Mouse (Mus musculus) MEL (cell line): Measurements from ENCODE around the gene Sart1. TPM values are rescaled to one million over a fixed set of nuclear protein-coding genes. Genes with fewer than 3 reads are reported as not detected.

Experiments
- DNase-seq: peaks from one replicate; pipeline ENCODE4 v3.0.0; 2011; ENCODE audit warnings: low read depth, low spot score
- H3K27ac ChIP-seq: 2 replicates; pipeline ENCODE4 v1.5.1; 2012; ENCODE audit warnings: low read depth, mild to moderate bottlenecking, control low read depth, low read length, moderate library complexity; ENCODE audit not compliant: control insufficient read depth
- H3K27me3 ChIP-seq, 2 experiments: fragments of 150-350 bp in 1 of 2; sonication (generic) in 1 of 2; 2 replicates each; pipeline ENCODE4 v1.6.1; 2012; ENCODE audit warnings: low read length in 2 of 2, mild to moderate bottlenecking in 2 of 2, improper control_type of control experiment in 1 of 2, moderate library complexity in 1 of 2; ENCODE audit not compliant: insufficient read depth in 2 of 2, control insufficient read depth in 1 of 2
- H3K36me3 ChIP-seq, 2 experiments: 2 replicates each; pipeline ENCODE4 v1.6.1; 2012 to 2014; ENCODE audit warnings: low read length in 2 of 2, improper control_type of control experiment in 1 of 2, inconsistent platforms in 1 of 2, mild to moderate bottlenecking in 1 of 2; ENCODE audit not compliant: insufficient read depth in 2 of 2, control insufficient read depth in 1 of 2
- H3K4me1 ChIP-seq, 2 experiments: fragments of 150-350 bp in 1 of 2; sonication (generic) in 1 of 2; 2 replicates each; pipeline ENCODE4 v1.6.1; 2012; ENCODE audit warnings: low read length in 2 of 2, improper control_type of control experiment in 1 of 2, mild to moderate bottlenecking in 1 of 2; ENCODE audit not compliant: insufficient read depth in 2 of 2, control insufficient read depth in 1 of 2
- H3K4me3 ChIP-seq, 2 experiments: fragments of 150-350 bp in 1 of 2; sonication (generic) in 1 of 2; 2 replicates each; pipeline ENCODE4 v1.5.1; 2012; ENCODE audit warnings: low read depth in 2 of 2, low read length in 2 of 2, mild to moderate bottlenecking in 2 of 2, moderate library complexity in 2 of 2, control low read depth in 1 of 2, improper control_type of control experiment in 1 of 2; ENCODE audit not compliant: control insufficient read depth in 1 of 2, insufficient read depth in 1 of 2
- H3K79me2 ChIP-seq: 2 replicates; pipeline ENCODE4 v1.6.1; 2012; ENCODE audit warnings: mild to moderate bottlenecking, low read length, moderate library complexity; ENCODE audit not compliant: control insufficient read depth, poor library complexity, insufficient read depth
- H3K9ac ChIP-seq: 2 replicates; pipeline ENCODE4 v1.6.1; 2012; ENCODE audit warnings: low read depth, mild to moderate bottlenecking, control low read depth, low read length, moderate library complexity; ENCODE audit not compliant: control insufficient read depth, poor library complexity, severe bottlenecking
- H3K9me3 ChIP-seq: fragments of 150-350 bp; sonication (generic); replicated peaks from 2 replicates; pipeline ENCODE4 v1.6.1; 2012; ENCODE audit warnings: mild to moderate bottlenecking, low read length, improper control_type of control experiment, moderate library complexity; ENCODE audit not compliant: insufficient read depth
- CHD1 ChIP-seq: IDR thresholded peaks from 2 replicates; pipeline ENCODE4 v1.6.1; 2012; ENCODE audit warnings: low read depth, mild to moderate bottlenecking, inconsistent platforms, low read length, improper control_type of control experiment
- CTCF ChIP-seq, 3 experiments: IDR thresholded peaks in 2 of 3; conservative IDR thresholded peaks in 1 of 3; 2 replicates each; pipeline ENCODE4 v1.5.1; 2011 to 2012; ENCODE audit warnings: low read length in 3 of 3, low read depth in 2 of 3, mild to moderate bottlenecking in 2 of 3, improper control_type of control experiment in 1 of 3, inconsistent platforms in 1 of 3, mixed read lengths in 1 of 3, moderate library complexity in 1 of 3; ENCODE audit not compliant: control insufficient read depth in 1 of 3, insufficient read depth in 1 of 3, poor library complexity in 1 of 3, severe bottlenecking in 1 of 3
- ETS1 ChIP-seq: IDR thresholded peaks from 2 replicates; pipeline ENCODE4 v1.6.1; 2012; ENCODE audit warnings: low read depth, mild to moderate bottlenecking, inconsistent platforms, low read length, improper control_type of control experiment, moderate library complexity
- GABPA ChIP-seq: IDR thresholded peaks from 2 replicates; pipeline ENCODE4 v1.6.1; 2012; ENCODE audit warnings: low read depth, mild to moderate bottlenecking, inconsistent platforms, low read length, improper control_type of control experiment, moderate library complexity
- GATA1 ChIP-seq: IDR thresholded peaks from 2 replicates; pipeline ENCODE4 v1.6.1; 2011; ENCODE audit warnings: low read depth, low read length, improper control_type of control experiment
- HCFC1 ChIP-seq: IDR thresholded peaks from 2 replicates; pipeline ENCODE4 v1.6.1; 2012; ENCODE audit warnings: low read depth, mild to moderate bottlenecking, inconsistent platforms, low read length, improper control_type of control experiment, moderate library complexity
- KAT2A ChIP-seq: conservative IDR thresholded peaks from 2 replicates; pipeline ENCODE4 v1.6.1; 2012; ENCODE audit warnings: low read depth, low read length, improper control_type of control experiment, inconsistent platforms
- MAX ChIP-seq: IDR thresholded peaks from 2 replicates; pipeline ENCODE4 v1.6.1; 2011; ENCODE audit warnings: low read length, improper control_type of control experiment
- MAZ ChIP-seq: IDR thresholded peaks from 2 replicates; pipeline ENCODE4 v1.6.1; 2012; ENCODE audit warnings: low read depth, mild to moderate bottlenecking, inconsistent platforms, low read length, improper control_type of control experiment
- MXI1 ChIP-seq: IDR thresholded peaks from 2 replicates; pipeline ENCODE4 v1.6.1; 2011; ENCODE audit warnings: mild to moderate bottlenecking, low read depth, low read length, improper control_type of control experiment
- MYC ChIP-seq: IDR thresholded peaks from 2 replicates; pipeline ENCODE4 v1.6.1; 2011; ENCODE audit warnings: low read depth, mild to moderate bottlenecking, low read length, improper control_type of control experiment, moderate library complexity
- NELFE ChIP-seq: IDR thresholded peaks from 2 replicates; pipeline ENCODE4 v1.6.1; 2011; ENCODE audit warnings: low read depth, low read length, improper control_type of control experiment
- NRF1 ChIP-seq: IDR thresholded peaks from 2 replicates; pipeline ENCODE4 v1.6.1; 2014; ENCODE audit warnings: low read depth, mild to moderate bottlenecking, inconsistent platforms, low read length, improper control_type of control experiment, moderate library complexity; ENCODE audit not compliant: poor library complexity, insufficient read depth, severe bottlenecking
- POLR2A ChIP-seq, 2 experiments: IDR thresholded peaks; 2 replicates each; pipeline ENCODE4 v1.6.1; 2011 to 2012; ENCODE audit warnings: low read length in 2 of 2, mild to moderate bottlenecking in 2 of 2, control low read depth in 1 of 2, improper control_type of control experiment in 1 of 2, low read depth in 1 of 2, moderate library complexity in 1 of 2; ENCODE audit not compliant: control insufficient read depth in 1 of 2, insufficient read depth in 1 of 2, poor library complexity in 1 of 2
- SMC3 ChIP-seq: IDR thresholded peaks from 2 replicates; pipeline ENCODE4 v1.6.1; 2011; ENCODE audit warnings: low read depth, low read length, improper control_type of control experiment
- USF1 ChIP-seq: IDR thresholded peaks from 2 replicates; pipeline ENCODE4 v1.6.1; 2014; ENCODE audit warnings: low read depth, mild to moderate bottlenecking, inconsistent platforms, low read length, improper control_type of control experiment, moderate library complexity
- ZKSCAN1 ChIP-seq: IDR thresholded peaks from 2 replicates; pipeline ENCODE4 v1.6.1; 2012; ENCODE audit warnings: low read depth, mild to moderate bottlenecking, inconsistent platforms, low read length, improper control_type of control experiment, moderate library complexity
- polyA plus RNA-seq, 2 experiments: library from polyadenylated mRNA; stranded (reverse) in 1 of 2; unstranded in 1 of 2; fragments of >175 nt in 1 of 2; fragments of >200 nt in 1 of 2; gene quantifications; 2 replicates each; pipeline versions ENCODE4 v1.2.1 to v1.2.4; 2012; ENCODE audit warnings: low replicate concordance in 2 of 2, low read depth in 1 of 2; ENCODE audit not compliant: insufficient read length in 2 of 2, insufficient read depth in 1 of 2, missing spikeins in 1 of 2
- total RNA-seq: library from RNA; depleted of rRNA; stranded (reverse); fragments of 300-350 nt; gene quantifications from 2 replicates; pipeline ENCODE4 v1.2.3, GENCODE M21; 2012

The Sart1 gene
- total and polyA plus RNA-seq, 3 experiments, result 117 to 141 TPM; not detected in 1

- TF ChIP-seq GATA1 (no peak), CTCF (IDR thresholded peaks at IDR 0.05 in 2 of 3, conservative IDR thresholded peaks at IDR 0.05 in 1 of 3; ENCODE audit: control insufficient read depth in 1 of 3, insufficient read depth in 1 of 3, low read depth in 2 of 3, low read length in 3 of 3, poor library complexity in 1 of 3, severe bottlenecking in 1 of 3) (no peak), CHD1 (no peak), GABPA (no peak)
Observed at GRCm38 (mm10) chr19:5424782-5425741, 36.6 kb upstream of the Sart1 start, which contains the start of the genes Drap1 and AI837181 (continued).

- Histone ChIP-seq H3K36me3 (peaks cover 0 to 2% of the 10 kb centered on the region in 2 experiments; a peak in 2 of 4 replicates), H3K79me2 (peaks cover 24% of the 10 kb centered on the region), H3K4me1 (peaks cover 0 to 13% of the 10 kb centered on the region in 2 experiments; a peak in 1 of 4 replicates), H3K4me3 (peak overlapping the region; percentile 94 to 95)
- TF ChIP-seq NELFE (peak; percentile 44; the same call in 1 of the 2 replicates), MXI1 (peak; percentile 76; the same call in 1 of the 2 replicates), NRF1 (no peak), MYC (no peak), CTCF (IDR thresholded peaks at IDR 0.05 in 2 of 3, conservative IDR thresholded peaks at IDR 0.05 in 1 of 3; ENCODE audit: control insufficient read depth in 1 of 3, insufficient read depth in 1 of 3, low read depth in 2 of 3, low read length in 3 of 3, poor library complexity in 1 of 3, severe bottlenecking in 1 of 3) (no peak), KAT2A (no peak), POLR2A (IDR thresholded peaks at IDR 0.05; ENCODE audit: control insufficient read depth in 1 of 2, insufficient read depth in 1 of 2, low read depth in 1 of 2, low read length in 2 of 2, poor library complexity in 1 of 2) (peak; percentile 47 to 50; a peak in 2 of 4 replicates), HCFC1 (no peak), ETS1 (peak; percentile 3; the same call in 1 of the 2 replicates), ZKSCAN1 (no peak), SMC3 (no peak), USF1 (peak; percentile 49; the same call in 1 of the 2 replicates), MAX (peak; percentile 71; the same call in 1 of the 2 replicates), MAZ (no peak)
- TF ChIP-seq, all 39 proteins: peak for 6
- Histone ChIP-seq H3K27ac (peak overlapping the region; percentile 84), H3K9ac (peak overlapping the region; percentile 96), H3K27me3 (no peaks in the 10 kb centered on the region), H3K9me3 (no peaks in the 10 kb centered on the region)
- peak; percentile 86 for DNase-seq
Observed at GRCm38 (mm10) chr19:5424092-5424781, 35.7 kb upstream of the Sart1 start.
